Mouse (Mus musculus): ENCODE results near the gene Nova2.

Gene Nova2

GRCm38 (mm10) chr7:19007026-19007977, 81.6 kb downstream of the Nova2 start:
- DNase-seq (ENCODE audit: low read depth in 1 of 2, low spot score in 2 of 2) = no peak

GRCm38 (mm10) chr7:19010581-19010980, 84.9 kb downstream of the Nova2 start:
- DNase-seq (ENCODE audit: low read depth in 1 of 2, low spot score in 2 of 2) = no peak

GRCm38 (mm10) chr7:19012025-19012621, 86.4 kb downstream of the Nova2 start:
- no peak for DNase-seq (ENCODE audit: low read depth in 1 of 2, low spot score in 2 of 2)

GRCm38 (mm10) chr7:19012882-19013281, 87.2 kb downstream of the Nova2 start:
- DNase-seq (ENCODE audit: low read depth in 1 of 2, low spot score in 2 of 2) = no peak

GRCm38 (mm10) chr7:19014452-19014851, 88.8 kb downstream of the Nova2 start:
- no peak for DNase-seq (ENCODE audit: low read depth in 1 of 2, low spot score in 2 of 2)

All from monocyte, adult 2 months (primary cell).